Mouse (Mus musculus) hindlimb bud, embryonic 11.5 days (tissue): ENCODE results near the gene Rtn4ip1.
A peak's percentile ranks its signal among the peaks of the same experiment; 100 is the strongest.
"Not testable (repeated sequence)": the region's sequence is repeated elsewhere in the genome, so short reads cannot be mapped to it uniquely, and the experiment has no call there.

Source experiments
- DNase-seq: peaks from one replicate; pipeline ENCODE4 v3.0.0-alpha.2; 2012; ENCODE audit warnings: low read depth, low spot score; ENCODE audit errors: extremely low spot score

Rtn4ip1 gene

DNA sequence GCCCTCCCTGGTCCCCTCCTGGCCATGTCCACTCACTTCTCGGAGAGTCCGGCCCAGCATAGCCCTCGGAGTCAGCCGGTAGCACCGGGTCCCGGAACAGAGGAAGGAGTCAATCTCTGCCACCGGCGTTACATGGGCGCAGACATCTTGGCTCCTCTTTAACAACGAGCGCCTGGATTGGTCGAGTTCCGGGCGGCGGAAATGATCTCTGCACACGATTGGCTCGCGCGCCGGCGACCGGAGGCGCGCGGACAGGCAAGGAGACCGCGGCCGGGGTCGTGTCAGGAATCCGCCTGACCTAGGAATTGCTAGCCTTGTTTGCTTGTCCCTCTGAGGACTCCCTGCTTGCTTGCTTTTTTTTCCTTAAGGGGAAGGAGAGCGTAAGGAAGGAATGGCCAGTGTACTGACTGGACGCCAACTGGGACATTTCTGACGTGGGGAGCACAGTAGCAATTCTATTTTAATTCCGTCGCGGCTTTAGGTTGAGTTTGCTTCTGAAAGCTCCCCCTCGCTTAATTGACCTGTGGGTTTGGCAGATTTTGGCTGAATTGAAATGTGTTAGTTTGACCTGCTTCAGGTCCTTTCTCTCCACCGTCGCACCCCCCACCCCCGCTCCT, at the start of gene Rtn4ip1, which contains the start of gene Qrsl1:
Rtn4ip1 (plus strand) TSS at position 230 of the 617 bp plus-strand sequence.
Qrsl1 (minus strand) TSS at position 168 of the 617 bp plus-strand sequence.
- peak; percentile 83 for DNase-seq

DNA sequence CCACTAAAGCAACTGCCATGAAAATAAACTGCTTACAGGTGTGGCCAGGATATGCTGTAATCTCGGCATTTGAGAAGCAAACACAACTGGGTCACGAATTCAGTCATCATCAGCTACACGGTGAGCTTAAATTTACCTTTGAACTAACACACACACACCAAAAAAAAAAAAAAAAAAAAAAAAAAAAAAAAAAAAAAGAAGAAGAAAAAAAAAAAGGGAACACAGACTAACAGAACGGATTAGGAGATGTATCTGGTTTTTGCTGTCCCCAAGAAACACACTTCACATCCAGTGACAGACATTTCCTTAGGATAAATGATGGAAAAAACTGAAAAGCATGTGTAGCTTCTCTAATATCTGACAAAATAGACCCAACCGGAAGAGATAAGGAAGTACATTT, 49.7 kb upstream of the Rtn4ip1 start:
- DNase-seq: no peak

DNA sequence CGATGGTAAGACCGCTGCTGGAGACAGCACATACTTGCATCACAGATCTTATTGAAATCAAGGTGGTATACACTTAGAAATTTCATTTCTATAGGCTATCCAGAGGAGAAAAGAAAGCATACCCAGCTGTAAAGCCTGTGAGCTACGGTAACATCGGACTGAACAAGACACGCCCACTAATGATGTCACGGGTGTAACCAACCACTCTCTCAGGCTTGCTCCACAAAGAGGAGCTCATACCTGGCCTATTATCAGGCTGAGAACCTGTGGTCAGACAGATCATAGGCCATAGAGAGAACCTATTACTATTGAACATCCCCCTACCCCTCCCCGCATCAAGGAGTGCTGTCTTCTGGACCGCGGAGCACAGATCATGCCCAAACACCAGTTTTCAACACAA, 45.7 kb upstream of the Rtn4ip1 start:
- DNase-seq: no peak

DNA sequence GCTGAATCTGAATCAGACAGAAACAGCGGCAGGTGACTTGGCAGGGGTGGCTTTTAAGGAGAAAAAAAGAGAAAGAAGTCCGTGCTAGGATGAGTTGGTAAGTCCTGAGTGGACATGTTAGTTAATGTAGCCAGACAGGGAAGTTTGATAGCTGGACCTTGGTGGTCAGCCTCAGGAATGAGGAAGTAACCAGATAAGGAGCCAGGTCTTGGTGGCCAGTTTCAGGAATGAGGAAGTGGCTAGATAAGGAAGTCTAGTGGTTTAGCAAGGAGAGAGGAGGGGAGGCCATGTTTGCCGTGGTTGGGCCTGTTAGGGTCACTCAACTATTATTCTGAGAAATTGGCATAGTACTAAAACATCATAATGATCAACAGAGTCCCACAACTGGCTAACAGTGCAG, 45.3 kb upstream of the Rtn4ip1 start:
- DNase-seq: no peak

DNA sequence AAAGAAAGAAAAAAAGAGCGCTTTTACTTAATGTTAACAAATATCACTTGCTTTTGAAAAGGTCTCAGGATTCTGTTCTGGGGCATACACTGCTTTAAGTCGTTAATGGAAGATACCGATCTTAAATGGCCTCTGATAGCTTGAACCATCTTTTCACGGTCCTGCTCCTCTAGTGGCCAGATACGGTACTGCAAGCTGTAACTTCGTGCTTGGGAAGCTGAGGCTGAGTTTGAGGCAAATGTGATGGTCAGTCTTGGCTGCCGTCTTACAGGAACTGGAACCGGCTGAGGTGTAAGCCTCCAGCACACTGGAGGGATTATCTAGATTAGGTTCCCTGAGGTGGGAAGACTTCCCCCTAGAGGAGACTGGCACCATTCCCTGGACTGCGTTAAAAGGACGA, 30.9 kb upstream of the Rtn4ip1 start:
- DNase-seq: peak; percentile 22

DNA sequence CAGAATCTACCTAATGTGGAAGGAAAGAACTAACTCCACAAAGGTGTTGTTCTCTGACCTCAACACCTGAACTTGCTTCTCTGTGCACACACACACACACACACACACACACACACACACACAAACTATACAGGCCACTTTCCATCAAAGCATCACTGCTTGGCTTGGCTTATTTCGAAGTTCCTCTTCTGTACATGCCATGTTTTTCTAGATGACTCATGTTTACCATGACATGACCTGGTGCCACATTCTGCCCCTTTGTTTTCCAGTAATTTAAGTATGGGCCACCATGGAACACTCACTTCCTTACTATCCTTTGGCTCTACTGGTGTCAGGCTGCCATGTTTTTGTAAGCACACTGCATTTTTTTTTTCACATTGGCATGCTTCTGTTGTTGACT, 30.1 kb upstream of the Rtn4ip1 start:
- DNase-seq: no peak

DNA sequence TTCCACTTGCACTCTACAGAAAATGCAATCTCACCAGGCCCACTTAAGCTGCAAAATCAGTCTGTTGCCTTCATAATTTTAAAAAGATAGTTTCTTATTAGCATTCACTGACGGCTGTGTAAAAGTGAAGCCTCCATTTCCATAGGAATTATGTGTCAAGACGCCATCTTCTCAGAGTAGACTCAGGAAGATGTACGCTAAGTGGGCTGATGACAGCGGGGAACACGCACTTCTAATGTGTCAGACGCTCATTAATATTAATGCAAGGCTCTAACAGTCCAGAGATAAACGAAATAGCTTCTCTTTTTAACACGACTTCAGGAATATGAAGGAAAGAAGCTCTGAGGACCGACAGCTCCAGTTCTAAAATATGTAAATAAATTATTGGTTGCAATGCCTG, 13.9 kb upstream of the Rtn4ip1 start:
- no peak for DNase-seq

DNA sequence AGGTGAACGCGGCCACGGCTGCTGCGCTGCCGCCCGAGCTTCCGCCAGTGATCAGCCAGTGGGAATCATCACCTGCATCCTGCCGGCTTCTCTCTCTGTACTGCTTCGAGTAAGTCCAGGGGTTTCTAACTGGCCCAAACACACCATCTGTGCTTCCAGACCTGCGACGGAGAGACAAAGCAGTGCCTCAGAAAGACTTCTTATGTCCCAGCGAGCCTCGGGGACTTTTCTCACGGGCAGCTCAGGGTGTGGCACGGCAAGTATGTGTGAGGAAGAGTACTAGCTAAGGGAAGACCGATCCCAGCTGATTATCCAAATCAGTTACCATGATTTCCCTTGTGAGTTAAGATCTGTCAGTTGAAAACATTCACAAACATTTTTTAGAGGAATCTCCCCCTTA, 12.6 kb upstream of the Rtn4ip1 start:
- DNase-seq: no peak

DNA sequence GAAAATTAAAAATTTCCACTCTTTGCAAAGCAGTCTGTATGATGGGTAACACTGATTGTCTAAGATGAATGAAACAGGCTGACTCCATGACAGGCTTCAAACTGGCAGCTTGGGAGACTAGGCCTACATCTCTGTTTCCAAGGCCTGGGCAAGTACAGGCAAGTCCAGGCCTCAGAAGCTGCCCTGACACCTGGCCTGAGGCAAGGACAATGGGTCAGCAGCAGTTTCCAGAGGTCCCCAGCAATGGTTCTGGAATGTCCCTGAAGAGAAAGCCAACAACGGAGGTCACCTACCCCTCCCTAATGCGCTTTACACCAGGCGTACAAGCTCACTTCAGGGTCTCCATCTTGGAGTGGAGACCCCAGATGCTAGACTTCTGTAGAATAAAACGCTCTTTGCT, 8.6 kb upstream of the Rtn4ip1 start:
- DNase-seq: no peak

DNA sequence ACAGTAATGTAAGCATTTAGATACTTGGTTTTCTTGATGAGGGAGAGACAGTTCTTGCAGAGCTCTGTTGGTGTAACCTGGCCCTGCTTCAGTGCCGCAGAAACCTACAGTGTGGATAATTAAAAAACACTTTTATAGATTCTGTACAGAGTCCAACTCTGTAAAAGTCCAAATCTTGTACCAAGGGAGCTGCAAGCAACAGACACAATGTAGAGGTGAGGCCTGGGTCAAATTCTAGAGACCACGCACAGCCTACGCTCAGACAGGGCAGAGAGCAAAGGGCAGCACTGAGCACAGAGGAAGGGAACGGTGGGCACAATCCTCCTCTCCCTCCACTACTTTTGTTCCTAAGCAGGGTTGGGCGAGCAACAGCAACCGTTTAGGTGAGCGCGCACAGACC, 5.5 kb upstream of the Rtn4ip1 start:
- DNase-seq: no peak

DNA sequence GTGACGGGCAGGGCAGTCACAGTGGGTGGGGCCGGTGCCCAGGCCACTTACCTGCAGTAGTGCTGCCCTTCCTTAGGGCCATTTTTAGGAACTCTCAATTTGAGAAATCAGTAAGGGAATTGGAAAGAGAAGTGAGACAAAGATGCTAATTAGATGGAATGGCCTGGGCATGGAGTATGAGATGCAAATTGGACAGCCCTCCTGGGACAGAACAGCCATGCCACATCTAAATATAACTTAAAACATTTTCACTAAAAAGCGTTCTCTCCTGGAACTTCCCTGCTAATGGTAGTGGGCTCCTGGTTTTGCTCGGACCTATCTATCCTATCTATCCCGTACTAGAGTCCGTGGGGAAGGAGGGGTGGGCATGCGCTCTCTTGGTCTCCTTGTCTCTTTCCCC, 3.3 kb upstream of the Rtn4ip1 start:
- no peak for DNase-seq

DNA sequence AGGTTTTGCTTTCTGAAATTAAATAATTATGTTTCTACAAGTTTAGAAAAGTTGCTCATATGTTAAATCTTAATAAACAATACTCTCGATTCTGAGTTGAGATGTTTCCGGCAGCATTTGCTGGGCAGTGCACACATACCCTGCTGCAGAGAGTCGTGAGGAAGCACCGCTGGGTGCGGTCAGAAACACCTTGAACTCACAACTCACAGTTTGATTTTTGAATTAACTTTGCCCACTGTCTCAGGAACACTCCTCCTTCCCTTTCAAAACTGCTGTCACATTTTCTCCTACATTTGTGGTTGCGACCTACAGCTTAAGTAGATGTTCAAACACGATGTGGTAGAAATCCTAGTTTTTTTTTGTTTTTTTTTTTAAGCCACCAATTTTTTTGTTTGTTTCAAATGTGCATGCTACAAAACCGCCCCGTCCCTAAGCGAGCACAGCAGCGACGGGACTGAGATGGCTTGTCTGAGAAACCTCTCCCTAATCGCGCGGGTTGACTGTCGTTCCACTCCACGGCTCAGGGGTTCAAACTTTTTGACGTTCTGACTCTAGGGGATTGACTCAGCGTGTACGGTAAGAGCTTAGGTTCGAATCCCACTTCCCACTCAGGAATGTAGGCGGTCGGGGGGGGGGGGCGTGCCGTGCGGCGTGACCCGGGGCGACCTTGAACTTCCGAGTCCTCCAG, 580 bp upstream of the Rtn4ip1 start:
- peak; percentile 30 for DNase-seq

DNA sequence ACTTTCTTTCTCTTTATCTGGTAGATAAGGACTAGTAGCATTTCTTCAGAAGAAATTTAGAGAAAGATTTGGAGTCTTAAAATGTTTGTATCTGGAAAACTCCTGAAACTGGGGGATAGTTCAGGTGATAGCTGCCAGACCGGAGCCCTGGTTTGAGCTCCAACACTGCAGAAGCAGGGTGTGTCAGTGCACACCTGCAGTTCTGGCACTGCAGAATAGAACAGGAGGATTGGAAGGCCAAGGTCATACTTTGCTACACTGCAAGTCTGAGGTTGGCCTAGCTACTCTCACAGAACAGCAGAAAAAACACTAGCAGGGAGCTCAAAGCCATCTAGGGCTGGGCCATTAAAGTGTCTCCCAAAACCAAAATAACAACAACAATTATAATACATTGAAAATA, 3.0 kb downstream of the Rtn4ip1 start:
- no peak for DNase-seq

DNA sequence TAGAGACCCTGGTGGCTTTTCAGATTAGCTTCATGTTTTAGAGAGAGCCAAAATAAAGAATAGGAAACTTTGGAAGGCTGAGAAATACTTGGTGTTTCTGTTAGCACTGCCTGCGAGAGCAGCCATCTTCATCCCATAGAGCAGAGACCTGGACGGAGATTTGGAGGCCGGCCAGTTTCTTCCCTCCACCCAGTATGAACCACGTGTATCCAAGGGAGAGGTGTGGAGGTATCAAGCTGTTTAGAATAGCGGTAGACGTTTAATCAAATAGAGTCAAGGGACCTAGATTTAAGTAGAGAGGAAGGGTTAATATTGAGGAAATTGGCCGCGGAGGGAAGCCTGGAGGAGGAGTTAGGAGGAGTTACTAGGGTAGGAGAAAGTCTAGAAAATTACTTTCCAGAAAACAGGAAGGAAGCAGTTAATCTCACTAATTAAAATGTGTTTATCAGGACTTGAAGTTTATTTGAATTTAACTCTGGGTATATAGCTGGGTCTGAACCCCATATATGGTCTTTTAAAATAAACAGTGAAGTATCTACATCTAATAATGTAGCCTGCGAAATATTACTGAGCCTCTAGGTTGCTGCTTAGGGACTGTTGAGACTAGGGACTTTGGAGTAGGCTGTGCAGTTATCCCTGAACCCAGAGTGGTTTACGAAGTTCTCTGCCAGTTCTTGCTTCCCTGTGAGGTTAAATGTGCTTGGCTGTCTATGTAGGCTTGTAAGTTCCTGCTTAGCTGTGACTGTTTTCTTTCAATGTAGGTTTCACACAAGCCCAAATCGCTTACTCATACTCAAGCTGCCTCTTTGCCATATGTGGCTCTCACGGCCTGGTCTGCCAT, 8.6 kb downstream of the Rtn4ip1 start:
- DNase-seq: no peak

DNA sequence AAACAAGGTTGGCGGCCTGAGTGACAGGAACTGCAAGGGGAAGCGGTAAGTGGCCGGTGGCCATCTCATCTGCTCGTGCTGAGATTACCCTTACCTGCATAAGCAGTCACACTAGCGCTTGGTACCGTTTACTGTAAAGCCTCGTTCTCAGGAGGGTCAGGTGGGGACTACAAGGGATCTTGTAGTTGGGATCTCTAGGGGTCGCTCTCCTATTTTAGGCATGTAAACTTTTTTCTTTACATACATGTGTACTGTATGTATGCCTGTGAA, 9.2 kb downstream of the Rtn4ip1 start:
- no peak for DNase-seq

DNA sequence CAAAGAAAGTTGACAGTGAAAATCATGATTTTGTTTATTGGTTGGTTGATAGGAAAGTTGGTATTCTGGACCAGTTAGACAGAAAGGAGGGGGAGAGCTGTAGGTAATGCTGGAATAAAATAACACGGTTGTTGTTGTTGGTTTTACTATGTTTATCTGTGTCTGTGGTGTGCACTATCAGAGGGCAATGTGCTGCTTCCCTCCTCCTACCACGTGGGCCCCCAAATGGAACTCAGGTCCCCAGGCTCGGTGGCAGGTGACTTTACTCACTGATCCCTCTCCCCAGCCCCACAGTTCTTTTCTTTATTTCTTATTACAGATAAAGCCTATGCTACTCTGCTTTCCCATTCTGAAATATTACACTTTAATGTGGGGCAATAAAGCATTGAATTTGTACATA, 10.6 kb downstream of the Rtn4ip1 start:
- DNase-seq: no peak

DNA sequence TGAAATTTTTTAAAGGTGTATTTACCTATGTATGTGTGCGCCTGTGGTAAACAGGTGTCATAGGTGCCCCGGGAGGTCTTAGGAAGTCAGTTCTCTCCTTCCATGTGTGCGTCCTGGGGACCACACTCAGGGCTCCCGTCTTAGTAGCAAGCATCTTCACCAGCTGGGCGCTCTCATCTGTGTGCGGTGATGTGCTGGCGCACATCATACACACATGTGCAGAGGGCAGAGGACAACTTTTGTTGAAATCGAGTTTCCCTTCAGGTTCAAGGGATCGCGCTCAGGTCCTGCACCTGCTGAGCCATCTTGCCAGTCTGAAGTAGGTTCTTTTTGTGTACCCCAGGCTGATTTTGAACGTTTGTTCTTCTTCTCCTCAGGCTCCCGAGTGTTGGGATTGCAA, 14.6 kb downstream of the Rtn4ip1 start:
- DNase-seq: no peak

DNA sequence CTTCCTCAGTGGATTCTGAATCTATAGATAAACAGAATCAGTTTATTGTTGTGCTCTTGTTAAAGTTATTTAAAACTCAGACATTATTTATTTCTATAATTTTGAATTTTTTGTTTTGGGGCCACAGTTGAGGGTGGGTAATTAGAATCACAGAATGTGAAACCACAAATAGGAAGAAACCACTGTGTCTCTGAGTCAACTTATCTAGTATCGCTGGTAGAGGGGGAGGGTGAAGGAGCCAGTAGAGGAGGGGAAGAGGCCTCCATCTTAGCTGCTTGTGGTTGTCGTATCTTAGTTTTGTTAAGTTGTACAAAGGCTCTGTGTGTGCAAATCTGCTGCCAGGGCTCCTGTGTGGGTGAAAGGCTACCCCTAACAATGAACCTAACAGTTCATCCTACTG, 15.1 kb downstream of the Rtn4ip1 start:
- no peak for DNase-seq

DNA sequence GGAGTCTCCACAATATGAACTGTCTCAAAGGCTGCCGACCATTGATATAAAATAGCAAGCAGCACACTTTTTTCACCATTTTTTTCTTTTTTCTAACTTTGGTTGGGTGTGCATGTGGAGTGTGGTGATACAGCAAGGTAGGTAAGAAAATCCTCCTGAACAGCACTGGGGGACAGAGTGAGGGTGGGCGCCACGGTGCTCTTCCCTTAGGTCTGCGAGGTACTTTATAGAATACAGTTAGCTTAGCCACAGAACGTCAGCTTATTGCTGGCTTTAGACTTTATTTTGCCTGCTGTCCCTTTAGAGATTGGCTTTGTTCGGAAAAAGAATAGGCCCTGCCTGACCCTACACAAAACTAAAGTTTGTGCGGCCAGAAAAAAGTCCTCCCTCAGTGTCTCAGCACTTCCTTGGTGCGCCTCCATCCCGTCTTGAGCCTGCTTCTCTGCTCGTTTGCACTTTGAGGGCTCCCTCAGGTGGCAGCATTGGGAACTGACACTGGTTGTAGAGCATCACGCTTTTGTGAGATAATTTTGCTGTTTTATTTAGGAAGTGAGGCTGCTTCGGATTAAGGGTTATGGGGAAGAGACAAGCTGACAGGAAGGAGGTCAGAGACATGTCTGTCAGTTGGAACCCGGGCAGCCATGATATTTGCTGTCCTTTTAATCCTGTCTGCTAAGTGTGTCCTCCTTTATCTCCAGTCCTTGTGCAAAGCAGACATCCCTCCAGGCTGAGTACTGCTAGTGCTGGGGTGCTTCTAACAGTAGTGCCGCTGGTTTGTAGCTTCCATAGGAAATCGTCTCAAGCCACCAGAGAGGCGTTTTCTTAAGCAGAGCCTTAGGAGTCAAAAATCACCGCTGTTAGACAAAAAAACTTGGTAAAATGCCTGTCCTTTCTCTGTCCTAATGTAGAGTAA, 17.3 kb downstream of the Rtn4ip1 start:
- DNase-seq: peak; percentile 67

DNA sequence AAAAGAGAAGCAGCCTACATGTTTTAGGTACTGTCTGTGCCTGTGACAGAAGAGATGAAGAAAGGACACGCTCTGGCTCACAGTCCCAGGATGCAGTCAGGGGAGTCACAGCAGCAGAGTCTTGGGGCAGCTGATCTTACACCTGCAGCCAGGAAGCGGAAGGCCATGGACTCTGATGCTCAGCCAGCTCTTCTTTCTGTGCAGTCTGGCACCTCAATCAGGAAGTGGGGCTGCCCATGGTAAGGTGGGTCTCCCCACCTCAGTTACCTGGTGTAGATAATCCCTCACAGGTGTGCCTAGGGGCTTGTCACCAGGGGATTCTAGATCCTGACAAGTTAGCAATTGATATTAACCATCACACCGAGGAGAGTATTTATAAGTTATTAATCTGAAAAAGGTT, 21.5 kb downstream of the Rtn4ip1 start:
- DNase-seq: no peak

DNA sequence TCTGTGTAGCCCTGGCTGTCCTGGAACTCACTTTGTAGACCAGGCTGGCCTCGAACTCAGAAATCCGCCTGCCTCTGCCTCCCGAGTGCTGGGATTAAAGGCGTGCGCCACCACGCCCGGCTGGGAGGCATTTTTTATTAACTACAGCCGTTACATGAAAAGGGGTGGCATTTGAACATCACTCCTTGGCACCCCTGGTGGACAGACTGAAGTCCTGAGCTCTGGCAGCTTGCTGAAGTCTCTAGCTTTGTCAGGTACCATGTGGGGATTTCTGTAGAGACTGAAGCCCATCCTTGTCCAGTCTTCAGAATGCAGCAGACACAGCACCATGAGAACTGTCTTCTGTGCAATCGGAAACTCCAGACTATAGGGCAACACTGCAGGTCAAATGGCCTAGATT, 24.2 kb downstream of the Rtn4ip1 start:
- not testable (repeated sequence) for DNase-seq
